Mouse (Mus musculus) liver, postnatal 0 days (tissue): ENCODE results near the gene Pfkl.

Experiments
- CTCF ChIP-seq: sonication (generic); IDR thresholded peaks from 2 replicates; pipeline ENCODE4 v1.5.1; 2016; ENCODE audit warnings: antibody characterized with exemption, low read depth
- EP300 ChIP-seq: IDR thresholded peaks from 2 replicates; pipeline ENCODE4 v1.6.1; 2016; ENCODE audit warnings: antibody characterized with exemption, low read depth, mild to moderate bottlenecking

DNA sequence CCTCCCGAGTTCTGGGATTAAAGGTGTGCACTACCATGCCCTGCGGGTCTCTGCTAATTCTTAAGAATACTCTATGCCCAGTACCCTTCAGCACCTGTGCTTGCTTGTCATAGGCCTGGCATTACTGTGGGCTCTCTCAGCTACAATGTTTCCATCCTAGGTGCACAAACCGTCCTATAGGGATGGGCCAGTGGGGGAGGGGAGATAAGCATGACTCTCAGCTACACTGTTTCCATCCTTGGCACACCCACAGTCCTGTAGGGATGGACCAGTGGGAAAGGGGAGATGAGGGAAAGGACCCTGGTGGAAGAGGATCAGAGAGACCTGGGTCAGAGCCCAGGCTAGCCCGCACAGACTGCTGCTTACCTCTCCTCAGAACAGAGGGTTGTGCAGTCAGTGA is 27.3 kb upstream of the Pfkl start:
- no peak for TF ChIP-seq EP300
- no peak for TF ChIP-seq CTCF
